In the genomic region with DNA sequence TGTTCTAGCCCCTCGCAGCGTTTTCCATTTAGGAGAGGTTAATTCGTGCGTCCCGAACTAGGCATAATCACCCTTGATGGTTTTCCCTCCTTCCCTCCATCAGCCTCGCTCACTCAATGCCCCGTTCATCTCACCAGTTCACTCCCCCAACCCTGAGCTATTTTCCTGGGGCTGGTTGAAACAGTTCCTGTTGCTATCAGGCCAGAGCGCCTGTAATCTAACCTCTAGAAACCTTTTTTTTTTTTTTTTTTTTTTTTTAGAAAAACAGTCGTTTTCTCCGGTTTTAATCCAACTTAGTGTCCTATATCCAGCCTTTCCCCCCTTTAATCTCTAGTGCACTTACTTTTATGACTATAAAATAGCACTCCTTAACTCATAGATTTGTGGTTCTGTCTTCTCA, we compare ENCODE assay signal across 8 mouse cellular contexts. TPM values are rescaled to one million over a fixed set of nuclear protein-coding genes. Genes with fewer than 3 reads are reported as not detected.
A peak's percentile ranks its signal among the peaks of the same experiment; 100 is the strongest.
DNase-seq lines count a peak whose midpoint lies in the region; ATAC-seq and TF ChIP-seq lines count a peak whose summit lies in the region.

No protein-coding gene starts in this region.

- no peaks in the 10 kb centered on the region for H3K9me3 ChIP-seq in limb, embryonic 15.5 days
- H3K9me3 ChIP-seq in stomach, postnatal 0 days (ENCODE audit: control insufficient read depth, low read length), result no peaks in the 10 kb centered on the region

- peak overlapping the region; percentile 80 for H3K4me2 ChIP-seq in limb, embryonic 15.5 days
- H3K4me2 ChIP-seq in stomach, postnatal 0 days (replicated peaks; ENCODE audit: low read depth), result peak overlapping the region; percentile 67

- TF ChIP-seq EP300 in stomach, postnatal 0 days (optimal IDR thresholded peaks at IDR 0.05), result no peak

- no peak for ATAC-seq in limb, embryonic 15.5 days (ENCODE audit: insufficient number of reproducible peaks, low FRiP score, low TSS enrichment, low read depth)
- no peak for ATAC-seq in stomach, postnatal 0 days (ENCODE audit: low FRiP score, low TSS enrichment)

- peak overlapping the region; percentile 62 for H3K4me3 ChIP-seq in thymus, adult 2 months (ENCODE audit: control insufficient read depth, insufficient read depth, low read length)
- peak overlapping the region; percentile 76 for H3K4me3 ChIP-seq in limb, embryonic 15.5 days
- H3K4me3 ChIP-seq in stomach, postnatal 0 days (ENCODE audit: low read depth, low read length), result peak overlapping the region; percentile 63

- H3K27ac ChIP-seq in thymus, adult 2 months (ENCODE audit: control insufficient read depth, insufficient read depth, low read length), result no peak overlapping the region
- no peak overlapping the region; the same call in 1 of the 2 replicates for H3K27ac ChIP-seq in limb, embryonic 15.5 days
- H3K27ac ChIP-seq in stomach, postnatal 0 days (replicated peaks), result peak overlapping the region; percentile 97

- no peak for TF ChIP-seq CTCF in thymus, adult 2 months (IDR thresholded peaks at IDR 0.05; ENCODE audit: borderline replicate concordance, control insufficient read depth, extremely low read depth, insufficient read depth, low read length, poor library complexity)
- no peak for TF ChIP-seq CTCF in stomach, postnatal 0 days (IDR thresholded peaks at IDR 0.05; ENCODE audit: low read depth)

- DNase-seq in embryo, embryonic 11 days, result peak; percentile 16
- no peak for DNase-seq in embryo, embryonic 10.5 days (ENCODE audit: low spot score)
- DNase-seq in thymus, adult 2 months, result peak; percentile 7
- DNase-seq in thymus, postnatal 25 days, result no peak
- DNase-seq in stomach, postnatal 0 days (ENCODE audit: low spot score), result no peak
- no peak for DNase-seq in adrenal gland, postnatal 10 days
- DNase-seq in gastrocnemius, adult 8-10 months (ENCODE audit: low spot score in 2 of 2), result no peak

- no peak for TF ChIP-seq POLR2A in thymus, adult 2 months (IDR thresholded peaks at IDR 0.05; ENCODE audit: control insufficient read depth, extremely low read depth, insufficient read depth, low read length, poor library complexity)

- no peaks in the 10 kb centered on the region for H3K27me3 ChIP-seq in thymus, adult 2 months (ENCODE audit: control insufficient read depth, insufficient read depth, low read length)
- no peaks in the 10 kb centered on the region for H3K27me3 ChIP-seq in limb, embryonic 15.5 days
- H3K27me3 ChIP-seq in stomach, postnatal 0 days (ENCODE audit: control insufficient read depth, insufficient read depth, low read length), result no peaks in the 10 kb centered on the region

- H3K36me3 ChIP-seq in thymus, adult 2 months (ENCODE audit: control insufficient read depth, insufficient read depth, low read length), result no peaks in the 10 kb centered on the region
- no peaks in the 10 kb centered on the region for H3K36me3 ChIP-seq in limb, embryonic 15.5 days
- no peaks in the 10 kb centered on the region for H3K36me3 ChIP-seq in stomach, postnatal 0 days (ENCODE audit: control insufficient read depth, insufficient read depth, low read length)

- H3K9ac ChIP-seq in limb, embryonic 15.5 days, result peak overlapping the region; percentile 69; the same call in 1 of the 2 replicates
- peak overlapping the region; percentile 79 for H3K9ac ChIP-seq in stomach, postnatal 0 days (ENCODE audit: low read length)

- WGBS in thymus, adult 2 months, result 5% methylated on average over 10 of the region's 10 CpGs
- WGBS in limb, embryonic 15.5 days, result 3% methylated on average over 10 of the region's 10 CpGs
- 3% methylated on average over 10 of the region's 10 CpGs for WGBS in stomach, postnatal 0 days

- peaks cover 3% of the 10 kb centered on the region for H3K4me1 ChIP-seq in thymus, adult 2 months (replicated peaks; ENCODE audit: control insufficient read depth, insufficient read depth, low read length)
- H3K4me1 ChIP-seq in limb, embryonic 15.5 days, result peaks cover 8% of the 10 kb centered on the region; the same call in 1 of the 2 replicates
- H3K4me1 ChIP-seq in stomach, postnatal 0 days (replicated peaks; ENCODE audit: control insufficient read depth, insufficient read depth), result no peaks in the 10 kb centered on the region

RNA-seq across cellular contexts. Expression of gene Crebl2, which starts 0.8 kb away (rescaled TPM):
- 10.7 and 13.3 TPM in 2 replicates for polyA plus RNA-seq in thymus, adult 2 months (2012; rRNA removed)
- 3.3 and 3.9 TPM in 2 replicates for polyA plus RNA-seq in limb, embryonic 15.5 days (2015; fragmentation: Nextera tagmentation; extraction: Ambion mirVana)
- 4.3 and 4.7 TPM in 2 replicates for polyA plus RNA-seq in stomach, postnatal 0 days (2015; fragmentation: Nextera tagmentation; extraction: Ambion mirVana)
- 10 to 100 TPM; 14.8 to 17.3 TPM for total RNA-seq in adrenal gland, postnatal 10 days (2021)
- 10 to 100 TPM; 11.1 to 14.2 (median 12.4) TPM for total RNA-seq in gastrocnemius, adult 8-10 months (2022)

RNA-seq across cellular contexts. Expression of gene Dusp16, which starts 38.4 kb away (rescaled TPM):
- 12.7 and 14.4 TPM in 2 replicates for polyA plus RNA-seq in thymus, adult 2 months (2012; rRNA removed)
- polyA plus RNA-seq in limb, embryonic 15.5 days (2015; fragmentation: Nextera tagmentation; extraction: Ambion mirVana), result 21.5 and 22.6 TPM in 2 replicates
- 8.6 and 10.6 TPM in 2 replicates for polyA plus RNA-seq in stomach, postnatal 0 days (2015; fragmentation: Nextera tagmentation; extraction: Ambion mirVana)
- total RNA-seq in adrenal gland, postnatal 10 days (2021), result 10 to 100 TPM; 19.3 to 23.0 TPM
- 10 to 100 TPM; 14.4 to 18.5 (median 15.8) TPM for total RNA-seq in gastrocnemius, adult 8-10 months (2022)

Comparison
In these comparisons a context has a peak if more than half of its experiments do, and no peak if none do; other contexts are left out.
1. DNase-seq: peak in embryo, embryonic 11 days (single experiment) and thymus, adult 2 months (single experiment); none in embryo, embryonic 10.5 days (single experiment), thymus, postnatal 25 days (single experiment), stomach, postnatal 0 days (single experiment), adrenal gland, postnatal 10 days (single experiment) and gastrocnemius, adult 8-10 months (0 of 2).
2. Peak in every context shown above with its lines, with median percentiles within 50 percentile points of each other: H3K4me3 ChIP-seq.